Mouse (Mus musculus) adrenal gland, postnatal 4 days (tissue): ENCODE results near the gene Ak2. TPM values are rescaled to one million over a fixed set of nuclear protein-coding genes. Genes with fewer than 3 reads are reported as not detected.
A peak's percentile ranks its signal among the peaks of the same experiment; 100 is the strongest.

Source experiments
- DNase-seq, 2 experiments: peaks; one replicate each; pipeline ENCODE4 v3.0.0; 2021 to 2022; ENCODE audit warnings: low spot score in 2 of 2, mixed read lengths in 2 of 2
- total RNA-seq, 2 experiments: library from RNA; stranded (reverse); gene quantifications; 2 replicates each; pipeline ENCODE4 v1.2.3; 2021

The Ak2 gene
- total RNA-seq, 2 experiments from 2014 or later = 144 to 163 TPM

- DNase-seq = no peak
Measured at GRCm38 (mm10) chr4:129035851-129036445, 44.2 kb downstream of the Ak2 start.

- no peak for DNase-seq
Measured at GRCm38 (mm10) chr4:129047721-129048421, 56.1 kb downstream of the Ak2 start.

GRCm38 (mm10) chr4:129048501-129049305 is 56.9 kb downstream of the Ak2 start:
- DNase-seq = peak; percentile 44 to 52

GRCm38 (mm10) chr4:129049306-129050011 is 57.7 kb downstream of the Ak2 start:
- DNase-seq = no peak

- DNase-seq = no peak
Measured at GRCm38 (mm10) chr4:129050365-129050764, 58.6 kb downstream of the Ak2 start.

GRCm38 (mm10) chr4:129050901-129051417 is 59.2 kb downstream of the Ak2 start:
- no peak for DNase-seq

- no peak for DNase-seq
Measured at GRCm38 (mm10) chr4:129051461-129052183, 59.9 kb downstream of the Ak2 start.

- DNase-seq = no peak
Measured at GRCm38 (mm10) chr4:129054757-129055156, 63.0 kb downstream of the Ak2 start.

- DNase-seq = no peak
Measured at GRCm38 (mm10) chr4:129055562-129055961, 63.8 kb downstream of the Ak2 start.

GRCm38 (mm10) chr4:129057533-129058206 is 65.9 kb downstream of the Ak2 start:
- peak; percentile 93 to 94 for DNase-seq

GRCm38 (mm10) chr4:129058207-129059092 is 66.7 kb downstream of the Ak2 start, which contains the start of gene Rnf19b:
Rnf19b (plus strand) TSS chr4:129058271.
- peak in 1 of 2 experiments; percentile 32 for DNase-seq

- no peak for DNase-seq
Measured at GRCm38 (mm10) chr4:129059125-129059551, 67.4 kb downstream of the Ak2 start.

GRCm38 (mm10) chr4:129059922-129060321 is 68.2 kb downstream of the Ak2 start:
- DNase-seq = no peak

Other genes starting within 250 kb of the Ak2 start
- gene A3galt2, start 236.6 kb upstream of the Ak2 start, total RNA-seq = under 1 TPM; 0.34 to 0.70 TPM
- 10 to 100 TPM; 68.0 to 69.9 TPM for gene Zfp362, start 185.9 kb upstream of the Ak2 start, total RNA-seq
- gene Trim62, start 108.4 kb upstream of the Ak2 start, total RNA-seq = 10 to 100 TPM; 29.8 to 34.8 TPM
- gene Azin2, start 29.5 kb upstream of the Ak2 start, total RNA-seq = 10 to 100 TPM; 54.8 to 61.1 TPM
- 10 to 100 TPM; 23.1 to 24.6 TPM for gene Rnf19b, start 66.3 kb downstream of the Ak2 start, total RNA-seq
- gene Tmem54, start 113.6 kb downstream of the Ak2 start, total RNA-seq = 1 to 10 TPM in 1 of 2 experiments, not detected in 1; 1.1 TPM
- gene Hpca, start 130.1 kb downstream of the Ak2 start, total RNA-seq = 1 to 10 TPM; 7.1 to 9.4 TPM
- gene Fndc5, start 145.0 kb downstream of the Ak2 start, total RNA-seq = 10 to 100 TPM; 13.0 to 13.2 TPM
- gene S100pbp, start 197.8 kb downstream of the Ak2 start, total RNA-seq = 10 to 100 TPM; 42.7 to 44.7 TPM
- gene Yars, start 197.8 kb downstream of the Ak2 start, total RNA-seq = 10 to 100 TPM; 79.5 to 80.4 TPM